Mouse (Mus musculus) adrenal gland, adult 8-10 months (tissue): ENCODE measurements at regions not wholly inside any gene's neighbourhood (a gene's known extent, or its start where the extent isn't known, plus 50 kb on each side); places are given as distances from the start of the nearest gene placed in this dataset.
A peak's percentile ranks its signal among the peaks of the same experiment; 100 is the strongest.

Source experiments
- DNase-seq: peaks from one replicate; pipeline ENCODE4 v3.0.0; 2022

DNA sequence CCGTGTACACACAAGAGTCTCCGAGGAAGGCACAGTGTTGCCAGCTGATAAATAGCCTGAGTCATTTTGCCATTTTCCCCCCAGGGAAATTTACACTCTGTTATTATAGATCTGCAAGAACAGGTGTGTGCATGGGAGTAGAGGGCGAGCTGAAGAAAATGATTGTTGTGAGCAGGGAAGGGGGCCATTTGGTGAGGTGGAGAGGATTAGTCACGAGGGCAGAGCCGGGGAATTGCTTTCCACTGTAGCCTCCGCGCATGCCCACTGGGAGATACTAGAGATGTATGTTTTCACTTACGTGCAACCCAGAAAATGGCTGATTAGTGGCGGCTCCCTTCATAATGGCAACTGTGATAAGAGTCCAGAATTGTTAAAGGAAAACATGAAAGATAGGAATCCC is 185.3 kb upstream of the Krr1 start:
- no peak for DNase-seq

- no peak for DNase-seq
These were observed 183.2 kb upstream of the Krr1 start for GRCm38 (mm10) chr10:111789264-111789663.

DNA sequence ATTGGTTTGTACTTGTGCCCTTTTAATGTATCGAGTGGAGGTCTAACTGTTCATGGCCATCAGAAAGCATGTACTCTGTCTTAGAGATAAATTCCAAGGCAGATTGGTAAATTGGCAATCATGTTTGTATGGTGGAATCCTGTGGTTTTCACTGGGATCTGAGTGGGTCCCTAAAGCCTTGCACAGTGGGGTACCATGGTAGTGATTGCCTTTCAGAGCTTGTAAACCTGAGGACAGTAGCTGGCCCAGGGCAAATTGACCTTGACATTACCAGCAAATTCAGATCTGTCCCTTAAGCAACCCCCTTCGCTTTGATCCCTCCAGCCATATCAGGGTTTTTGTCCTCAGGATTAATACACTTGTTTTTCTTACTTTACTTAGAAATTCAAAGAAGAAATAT is 181.6 kb upstream of the Krr1 start:
- no peak for DNase-seq

- no peak for DNase-seq
These were observed 177.4 kb upstream of the Krr1 start for GRCm38 (mm10) chr10:111795056-111795455.

GRCm38 (mm10) chr10:111795756-111796155 is 176.7 kb upstream of the Krr1 start:
- DNase-seq = peak; percentile 79

- no peak for DNase-seq
These were observed 173.6 kb upstream of the Krr1 start for GRCm38 (mm10) chr10:111798851-111799281.

DNA sequence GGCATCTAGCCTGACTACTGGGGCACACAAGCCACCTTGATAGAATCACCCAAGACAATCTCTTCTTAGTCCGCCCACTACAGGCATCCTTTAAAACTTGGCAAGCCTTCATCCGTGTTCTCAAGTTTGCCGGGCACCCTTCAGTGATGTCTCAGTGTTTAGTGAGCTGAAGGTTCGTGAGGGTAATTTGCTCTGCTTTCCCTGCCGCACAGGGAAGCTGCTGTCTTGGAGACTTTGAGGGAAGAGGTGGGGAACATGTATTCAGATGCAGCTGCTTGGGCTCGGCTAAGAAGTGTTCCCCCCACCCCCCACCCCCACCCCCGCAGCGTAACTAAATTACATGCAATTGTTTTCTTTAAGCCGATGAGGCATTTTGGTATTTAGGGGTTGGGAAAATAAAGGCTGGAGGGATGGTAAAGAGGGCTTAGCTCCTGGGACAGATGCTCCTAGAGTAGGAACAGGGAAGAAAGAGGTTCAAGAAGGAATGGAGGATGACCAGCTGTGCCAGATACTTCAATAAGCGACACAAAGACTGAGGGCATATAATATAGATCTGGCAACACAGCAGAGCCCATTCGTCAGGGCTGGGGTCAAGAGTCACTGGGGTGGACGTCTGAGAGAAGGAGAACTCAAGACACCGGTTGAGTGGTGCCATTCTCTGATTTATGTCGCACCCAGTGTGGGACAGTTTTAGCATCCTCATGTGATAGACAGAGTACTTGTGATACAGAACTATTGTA is 172.4 kb upstream of the Krr1 start:
- no peak for DNase-seq

GRCm38 (mm10) chr10:111800590-111800935 is 171.9 kb upstream of the Krr1 start:
- no peak for DNase-seq

DNA sequence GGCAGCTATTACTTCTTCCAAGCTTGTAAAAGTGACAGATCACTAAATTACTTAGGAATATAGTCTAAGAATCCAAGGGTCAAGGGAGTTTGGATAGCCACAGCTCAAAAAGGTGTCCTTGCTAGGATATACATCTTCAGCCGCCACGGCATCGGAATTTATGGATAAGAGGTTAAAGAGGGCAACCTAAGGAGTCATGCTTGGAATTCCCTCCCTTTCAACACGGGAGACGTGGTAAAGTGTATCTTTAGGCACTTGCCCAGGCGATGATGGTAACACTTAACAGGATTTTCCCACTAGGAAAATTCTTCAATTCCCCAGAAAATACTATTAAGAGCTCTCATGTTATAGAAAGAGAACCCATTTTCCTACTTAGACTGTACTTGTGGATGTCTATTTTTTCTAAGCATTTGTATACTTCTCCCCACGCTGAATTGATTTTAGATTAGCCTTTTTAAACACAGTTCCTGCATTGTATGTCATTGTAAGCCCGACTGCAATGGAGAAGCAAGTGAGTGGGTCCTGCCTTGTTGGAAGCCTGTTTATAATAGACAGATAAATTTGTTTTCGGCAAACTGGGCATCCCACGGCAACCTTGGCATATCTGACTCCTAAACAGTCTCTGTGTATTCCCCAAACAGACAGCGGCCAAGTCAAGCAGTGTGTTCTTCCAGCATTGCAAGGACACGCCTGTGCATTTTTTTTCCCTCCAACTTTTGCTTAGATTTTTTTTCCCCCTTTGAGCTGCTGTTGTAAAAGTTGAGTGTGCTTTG is 171.3 kb upstream of the Krr1 start:
- peak; percentile 32 for DNase-seq

- no peak for DNase-seq
These were observed 170.6 kb upstream of the Krr1 start for GRCm38 (mm10) chr10:111801794-111802359.

- DNase-seq = no peak
These were observed 166.1 kb upstream of the Krr1 start for GRCm38 (mm10) chr10:111806333-111806732.

GRCm38 (mm10) chr10:111806916-111807315 is 165.5 kb upstream of the Krr1 start:
- no peak for DNase-seq

GRCm38 (mm10) chr10:111813736-111814135 is 158.7 kb upstream of the Krr1 start:
- peak; percentile 38 for DNase-seq

DNA sequence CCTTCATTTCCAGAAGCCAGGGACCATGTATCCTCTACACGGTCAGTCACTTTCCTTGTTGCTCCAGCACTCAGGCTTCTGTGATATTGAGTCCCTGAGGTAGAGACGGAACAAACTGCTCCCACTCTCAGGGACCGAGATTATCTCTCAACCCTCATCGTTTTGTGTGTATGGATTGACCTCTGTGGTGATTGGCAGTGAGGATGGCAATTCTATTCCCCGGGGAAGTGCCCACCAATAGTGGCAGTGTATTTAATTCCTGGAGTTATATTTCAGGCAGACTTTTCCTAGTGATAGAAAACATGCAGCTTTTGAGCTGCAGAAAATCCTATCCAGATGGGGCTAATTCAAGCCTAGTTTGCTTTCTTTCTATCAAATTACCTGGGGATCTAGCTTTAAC is 157.8 kb upstream of the Krr1 start:
- DNase-seq = no peak

DNA sequence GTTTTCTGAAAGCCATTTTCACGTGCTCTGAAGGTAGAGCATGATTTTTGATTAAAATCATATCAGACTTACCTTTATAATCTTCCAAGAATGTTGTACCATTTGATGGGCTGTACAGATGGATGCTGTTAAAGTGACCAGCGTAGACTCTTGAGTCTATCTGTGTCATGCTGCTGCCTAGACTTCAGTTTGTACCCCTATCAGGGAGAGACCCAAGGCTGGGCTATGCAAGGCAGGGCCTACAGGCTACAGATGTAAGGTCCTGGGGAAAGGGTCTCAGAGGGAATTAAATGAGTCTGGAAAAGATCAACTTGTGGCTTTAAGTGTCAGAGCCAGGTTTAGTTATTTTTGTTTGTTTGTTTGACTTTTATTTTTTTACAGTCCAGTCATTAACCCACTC is 157.3 kb upstream of the Krr1 start:
- DNase-seq = no peak

GRCm38 (mm10) chr10:111815821-111816599 is 156.5 kb upstream of the Krr1 start:
- DNase-seq = no peak

DNA sequence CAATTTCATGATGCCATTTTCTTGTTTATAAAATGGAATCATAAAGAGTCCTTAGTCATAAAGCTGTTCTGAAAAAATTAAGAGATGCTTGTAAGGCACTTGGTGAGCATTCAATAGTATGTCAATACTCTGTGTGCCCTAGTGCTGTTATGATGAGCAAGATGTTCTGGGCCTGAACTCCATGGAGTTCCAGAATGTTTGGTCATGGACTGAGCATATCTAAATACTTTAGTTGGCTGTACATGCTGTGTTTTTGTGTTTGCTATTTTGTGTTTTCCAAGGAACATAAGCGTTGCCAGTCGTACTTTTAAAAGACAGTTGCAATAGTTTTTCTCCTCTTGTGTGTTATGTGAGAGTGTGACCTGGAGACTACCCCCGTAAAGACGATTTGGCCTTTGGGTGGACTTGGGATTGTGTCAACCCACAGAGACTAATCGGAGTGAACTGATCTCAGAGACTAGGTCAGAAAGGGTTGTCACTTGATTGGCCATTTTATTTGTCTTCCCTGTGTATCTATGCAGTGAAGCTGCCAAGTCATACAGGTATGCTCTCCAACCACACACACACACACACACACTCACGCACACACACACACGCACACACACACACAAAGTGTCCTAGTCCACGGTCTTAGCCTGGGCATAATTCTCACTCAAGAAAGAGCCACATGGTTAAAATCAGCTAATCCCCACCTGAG is 152.6 kb upstream of the Krr1 start:
- no peak for DNase-seq

DNA sequence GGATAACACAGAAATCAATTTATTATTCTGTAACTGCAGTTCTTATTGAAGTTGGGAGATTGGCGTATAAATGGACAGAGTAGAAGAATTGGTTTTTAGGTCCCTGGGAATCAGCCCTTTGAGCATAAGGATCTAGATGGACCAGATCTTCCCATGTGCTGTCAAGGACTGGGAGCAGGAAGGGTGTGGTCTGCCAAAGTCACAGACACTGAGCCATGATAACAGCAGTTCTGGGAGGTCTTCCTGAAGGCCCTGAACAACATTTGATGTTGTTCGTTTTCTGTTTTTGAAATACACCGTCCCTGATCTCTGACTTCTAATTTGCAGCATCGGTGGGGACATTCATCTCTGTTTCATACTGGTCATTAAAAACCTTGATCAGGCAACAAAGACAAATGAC is 147.6 kb upstream of the Krr1 start:
- DNase-seq = peak; percentile 30

DNA sequence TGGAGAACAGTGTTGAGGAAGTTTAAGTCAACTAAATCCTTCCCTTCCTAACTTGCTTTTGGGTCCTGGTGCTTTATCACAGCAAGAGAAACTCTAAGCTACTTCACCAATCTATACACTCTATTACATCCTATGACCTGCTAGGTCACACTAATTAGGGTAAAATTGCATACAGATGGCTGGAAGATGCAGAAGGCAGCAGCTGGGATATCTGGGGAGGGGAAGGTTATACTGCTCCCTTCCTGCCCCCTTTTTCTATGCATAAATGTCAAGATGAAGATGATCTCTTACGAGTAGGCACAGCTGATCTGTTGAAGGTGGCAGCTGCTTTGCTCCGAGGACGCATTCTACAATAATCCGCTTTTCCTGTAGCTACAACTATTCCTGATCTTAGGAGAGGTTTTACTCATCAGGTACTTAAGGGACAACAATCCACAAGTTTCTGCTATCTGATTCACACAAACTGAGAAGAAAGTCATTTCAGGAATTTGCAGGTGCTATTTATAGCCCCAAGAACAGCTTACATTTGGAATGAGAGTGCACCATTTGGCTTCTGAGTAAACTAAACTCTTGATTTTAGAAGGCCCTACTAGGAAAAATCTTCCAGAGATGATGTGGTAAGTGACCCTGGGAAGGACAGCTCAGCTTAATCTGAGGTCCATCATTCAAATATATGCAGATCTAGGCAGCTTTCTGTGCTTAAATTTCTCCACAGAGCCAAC is 146.3 kb upstream of the Krr1 start:
- DNase-seq = no peak

DNA sequence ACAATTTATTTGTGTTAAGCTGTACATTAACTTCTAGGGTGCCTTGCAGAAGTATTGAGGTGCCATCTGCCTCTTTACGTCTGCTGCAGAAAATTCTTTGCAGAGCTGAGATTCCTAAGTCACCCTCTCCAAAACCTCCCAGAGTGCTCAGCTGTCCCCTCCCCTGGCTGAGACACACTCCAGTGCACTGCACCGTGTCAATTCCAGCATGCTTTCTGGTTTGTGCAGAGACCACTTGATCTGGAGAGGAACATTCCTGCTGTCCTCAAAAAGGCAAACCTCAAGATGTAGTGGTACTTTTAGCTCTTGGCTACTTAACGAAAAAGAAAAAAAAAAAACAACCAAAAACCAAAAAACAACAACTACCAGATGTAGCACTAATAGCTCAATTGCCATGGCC is 145.2 kb upstream of the Krr1 start:
- DNase-seq = no peak

GRCm38 (mm10) chr10:111827930-111828329 is 144.5 kb upstream of the Krr1 start:
- no peak for DNase-seq

- no peak for DNase-seq
These were observed 143.9 kb upstream of the Krr1 start for GRCm38 (mm10) chr10:111828610-111829009.
